Mouse (Mus musculus): ENCODE measurements at regions not wholly inside any gene's neighbourhood (a gene's known extent, or its start where the extent isn't known, plus 50 kb on each side); places are given as distances from the start of the nearest gene placed in this dataset.

DNA sequence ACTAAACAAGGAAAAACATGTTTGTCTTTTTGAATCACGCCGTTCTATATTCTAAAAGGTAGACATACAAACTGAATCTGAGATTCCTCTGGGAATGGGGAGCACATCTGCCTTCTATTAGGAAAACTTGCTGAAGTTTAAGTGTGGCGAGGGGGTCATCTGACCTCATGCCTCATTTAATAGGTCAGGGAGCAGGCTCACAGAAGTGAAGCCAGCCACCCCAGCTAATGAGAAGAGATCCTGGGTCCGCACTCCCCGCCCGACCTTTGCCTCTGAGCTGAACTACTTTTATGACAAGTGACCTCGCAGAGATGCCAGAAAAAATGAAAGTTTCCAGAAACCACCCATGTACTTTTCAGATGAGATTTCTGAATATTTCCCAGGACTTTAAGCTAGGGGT is 322.1 kb upstream of the Pbx1 start:
- no peak for TF ChIP-seq POLR2A (IDR thresholded peaks at IDR 0.05; ENCODE audit: extremely low read depth, insufficient read depth, low read length)
- no peak for TF ChIP-seq CTCF (IDR thresholded peaks at IDR 0.05; ENCODE audit: extremely low read depth, insufficient read depth, low read length)
